Mouse (Mus musculus): ENCODE results near the gene Sdsl. TPM values are rescaled to one million over a fixed set of nuclear protein-coding genes. Genes with fewer than 3 reads are reported as not detected.

The Sdsl gene
- total RNA-seq, 2 experiments from 2014 or later: 0.40 to 0.55 TPM

DNA sequence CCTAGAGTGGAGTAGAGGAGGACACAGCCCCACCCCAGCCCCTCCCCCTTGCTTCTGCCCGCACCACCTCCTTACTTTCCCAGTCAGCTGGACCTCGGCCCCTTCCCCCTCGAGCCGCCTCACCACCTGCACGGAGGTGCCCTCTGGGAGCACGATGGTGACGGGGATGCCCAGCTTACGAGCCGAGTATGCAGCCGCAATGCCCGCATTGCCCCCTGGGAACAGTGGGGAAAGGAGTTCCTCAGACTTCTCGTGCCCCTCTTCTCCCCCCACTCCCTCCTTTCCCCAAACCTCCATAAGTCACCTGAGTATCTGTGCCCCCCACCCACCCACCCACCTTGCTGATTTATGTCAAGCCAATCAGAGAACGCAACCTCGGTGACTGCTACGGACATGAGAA lies 10.7 kb downstream of the Sdsl start:
- intact Hi-C loops (cut with DNase I; ENCODE audit: low total_unique reads): no loop called here
- DNase-seq: no peak

DNA sequence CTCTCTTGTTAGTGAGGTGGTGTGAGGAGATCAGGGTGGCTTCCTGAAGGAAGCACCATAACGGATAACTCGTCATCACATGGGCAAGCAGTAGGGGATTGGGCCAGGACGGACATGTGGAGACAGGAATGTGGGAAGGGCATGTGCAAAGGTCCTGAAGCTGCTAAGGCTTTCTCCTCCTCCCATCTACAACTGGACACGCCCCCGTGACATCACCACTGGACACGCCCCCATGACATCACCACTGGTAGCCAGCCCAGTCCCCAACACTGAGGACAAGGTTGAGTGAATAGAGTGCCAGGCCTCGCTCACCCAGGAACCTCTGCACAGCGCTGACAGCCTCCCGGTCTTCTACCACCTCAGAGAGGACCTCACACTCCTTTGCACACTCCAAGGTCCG lies 13.5 kb downstream of the Sdsl start:
- intact Hi-C loops (cut with DNase I; ENCODE audit: low total_unique reads): no loop called here
- DNase-seq: no peak

DNA sequence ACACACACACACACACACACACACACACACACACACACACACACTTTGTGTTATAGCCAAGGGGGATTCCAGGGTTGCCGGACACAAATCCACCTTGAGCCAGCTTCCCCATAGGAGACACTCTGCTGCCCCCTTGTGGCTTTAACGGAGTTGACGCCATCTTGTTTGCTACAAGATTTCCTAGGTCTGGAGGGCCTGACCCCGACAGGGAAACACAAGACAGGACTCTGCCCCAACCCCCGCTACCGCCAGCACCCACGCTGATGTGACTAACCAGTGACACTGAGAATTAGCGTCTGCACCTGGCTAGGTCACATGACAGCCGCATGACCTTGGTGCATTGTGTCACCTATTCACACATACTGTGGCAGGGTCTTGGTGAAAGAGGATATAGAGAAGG lies 15.0 kb downstream of the Sdsl start:
- intact Hi-C loops (cut with DNase I; ENCODE audit: low total_unique reads): no loop called here
- peak; percentile 41 for DNase-seq

DNA sequence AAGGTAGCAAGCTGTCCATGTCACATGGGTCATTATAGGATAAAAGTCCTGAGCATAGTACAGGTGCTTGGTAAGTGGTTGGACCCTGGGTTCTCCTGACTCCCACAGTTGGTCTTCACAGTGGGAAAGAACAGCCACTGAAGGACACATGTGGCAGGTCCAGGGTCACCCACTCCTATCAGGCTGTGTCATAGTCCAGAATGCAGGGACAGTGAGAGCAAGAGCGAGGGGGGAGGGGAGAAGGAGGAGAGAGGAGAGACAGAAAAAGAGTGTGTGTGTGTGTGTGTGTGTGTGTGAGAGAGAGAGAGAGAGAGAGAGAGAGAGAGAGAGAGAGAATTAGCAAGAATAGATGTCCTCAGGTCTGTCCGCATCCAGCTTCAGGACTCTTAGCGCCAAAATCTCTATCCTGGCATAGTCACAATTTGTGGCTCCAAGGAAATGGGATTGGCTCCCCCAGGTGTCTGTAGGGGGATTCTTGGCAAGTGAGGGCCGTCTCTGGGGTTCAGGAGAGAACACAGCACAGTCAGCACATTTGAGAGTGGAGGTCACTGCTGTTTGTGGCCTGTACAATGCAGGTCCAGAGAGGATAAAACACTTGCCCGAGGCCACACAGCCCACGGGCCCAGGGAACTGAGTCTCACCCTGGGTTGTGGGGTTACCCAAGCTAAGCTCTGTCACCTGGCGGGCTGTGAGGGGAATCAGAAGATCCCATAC lies 15.6 kb downstream of the Sdsl start:
- intact Hi-C loops (cut with DNase I; ENCODE audit: low total_unique reads): no loop called here
- no peak for DNase-seq

DNA sequence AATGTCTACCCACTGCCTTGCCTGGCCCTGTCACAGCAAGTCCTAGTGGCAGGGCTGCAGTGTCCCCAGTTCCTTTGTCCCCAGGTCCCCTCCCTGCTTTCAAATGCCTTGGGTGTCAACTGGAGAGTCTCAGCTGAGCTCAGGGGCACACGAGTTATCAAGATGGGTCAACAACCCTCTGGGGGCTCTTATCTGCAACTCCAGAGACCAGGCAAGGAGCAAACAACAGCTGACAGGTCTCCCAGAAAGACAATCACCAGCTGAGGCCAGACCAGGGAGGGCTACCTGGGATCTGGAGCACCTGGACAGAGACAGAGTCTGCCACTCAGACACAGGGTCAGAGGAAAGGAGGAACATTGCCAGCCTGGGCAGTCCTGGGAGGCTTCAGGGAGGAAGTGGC lies 16.4 kb downstream of the Sdsl start:
- intact Hi-C loops (cut with DNase I; ENCODE audit: low total_unique reads): no loop called here

DNA sequence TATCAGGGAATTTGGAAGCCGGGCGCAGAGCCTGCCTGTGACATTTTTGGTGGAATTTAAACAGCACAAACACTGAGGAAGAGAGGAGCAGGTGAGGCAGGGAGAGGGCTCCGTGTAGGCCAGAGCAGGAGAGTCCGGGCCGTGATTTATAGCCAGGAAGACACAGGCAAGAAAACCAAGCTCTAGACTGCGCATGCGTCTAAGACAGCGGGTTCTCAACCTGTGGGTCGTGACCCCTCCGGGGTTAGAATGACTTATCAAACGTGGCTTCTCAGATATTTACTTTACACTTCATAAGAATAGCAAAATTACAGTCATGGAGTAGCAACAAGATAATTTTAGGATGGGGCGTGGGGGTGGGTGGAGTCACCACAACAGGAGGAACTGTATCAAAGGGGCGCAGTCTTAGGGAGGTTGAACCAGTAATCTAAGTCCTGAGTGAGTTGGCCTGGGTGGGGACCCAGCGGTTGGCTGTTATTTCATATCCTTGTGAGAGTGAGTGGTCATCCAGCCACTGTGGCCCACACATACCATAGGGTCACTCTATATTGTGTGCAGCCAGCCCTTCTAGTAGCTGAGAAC lies 17.8 kb downstream of the Sdsl start:
- no peak for DNase-seq
- intact Hi-C loops (cut with DNase I; ENCODE audit: low total_unique reads): no loop called here

More for the DNA sequence above, 16.4 kb downstream of the Sdsl start:
- DNase-seq: no peak

DNA sequence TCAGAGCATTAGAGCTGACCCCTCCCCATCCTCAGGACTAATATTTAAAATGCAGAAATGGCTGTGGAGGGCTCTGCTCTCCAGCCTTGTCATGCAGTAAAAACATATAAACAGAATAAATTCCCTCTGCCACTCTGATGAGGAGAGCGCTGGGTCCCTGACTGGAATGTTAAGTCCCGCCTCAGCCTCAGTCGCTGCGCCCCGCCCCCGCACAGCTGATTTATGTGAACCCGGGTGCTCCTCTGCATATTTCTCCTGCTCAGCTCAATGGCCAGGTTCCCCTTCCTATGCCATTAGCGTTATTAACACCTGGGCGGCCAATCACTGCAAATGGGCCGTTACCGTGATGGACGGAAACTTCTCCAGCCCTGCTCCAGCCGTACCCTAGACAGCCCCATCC lies 25.3 kb downstream of the Sdsl start:
- intact Hi-C loops (cut with DNase I; ENCODE audit: low total_unique reads): loop anchor here (10.0 kb wide), 1 partner anchor 303 kb away; no protein-coding TSS in a partner anchor
- no peak for DNase-seq

DNA sequence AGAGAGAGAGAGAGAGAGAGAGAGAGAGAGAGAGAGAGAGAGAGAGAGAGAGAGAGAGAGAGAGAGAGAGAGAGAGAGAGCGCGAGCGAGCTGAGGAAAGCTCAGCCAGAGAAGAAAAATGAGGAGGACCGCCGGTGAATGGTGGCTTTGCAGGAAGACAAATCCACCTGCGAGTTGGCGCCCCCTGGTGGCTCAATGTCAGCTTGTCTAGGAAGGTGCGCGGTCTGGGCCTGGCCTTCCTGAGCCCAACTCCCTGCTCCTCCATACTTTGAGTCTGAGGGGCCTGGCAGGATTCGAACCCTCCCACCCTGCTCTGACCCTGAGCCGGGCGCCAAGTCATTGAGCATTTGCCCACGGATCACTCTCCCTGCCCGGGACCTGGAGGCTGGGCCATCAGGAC lies 31.9 kb downstream of the Sdsl start:
- peak; percentile 88 for DNase-seq
- intact Hi-C loops (cut with DNase I; ENCODE audit: low total_unique reads): loop anchor here (10.0 kb wide), 1 partner anchor 296 kb away; no protein-coding TSS in a partner anchor

DNA sequence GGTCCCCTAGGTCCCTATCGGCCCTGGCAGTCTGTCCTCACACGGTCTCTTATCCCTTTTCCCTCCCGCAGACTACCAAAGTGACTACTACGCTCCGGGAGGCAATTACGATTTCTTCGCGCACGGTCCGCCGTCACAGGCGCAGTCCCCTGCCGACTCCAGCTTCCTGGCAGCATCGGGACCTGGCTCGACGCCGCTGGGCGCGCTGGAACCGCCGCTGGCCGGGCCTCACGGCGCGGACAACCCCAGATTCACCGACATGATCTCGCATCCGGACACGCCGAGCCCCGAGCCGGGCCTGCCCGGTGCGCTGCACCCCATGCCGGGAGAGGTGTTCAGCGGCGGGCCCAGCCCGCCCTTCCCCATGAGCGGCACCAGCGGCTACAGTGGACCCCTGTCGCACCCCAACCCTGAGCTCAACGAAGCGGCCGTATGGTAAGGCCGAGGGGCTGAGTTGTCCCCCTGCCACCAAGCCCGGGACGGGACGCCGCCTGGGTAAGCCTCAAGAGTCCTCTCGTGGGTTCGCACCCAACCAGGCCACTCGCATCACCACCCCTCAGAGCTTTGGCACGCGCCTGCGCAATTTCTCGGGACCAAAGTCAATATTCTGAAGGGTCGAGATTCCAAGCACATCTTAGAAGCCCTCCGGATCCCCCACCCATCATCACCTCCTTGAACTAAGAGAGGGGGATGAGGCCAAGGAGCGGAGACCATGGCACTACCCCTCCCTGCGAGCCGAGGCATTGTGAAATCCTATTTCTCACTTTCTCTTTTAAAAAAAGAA lies 32.5 kb downstream of the Sdsl start:
- intact Hi-C loops (cut with DNase I; ENCODE audit: low total_unique reads): loop anchor here (10.0 kb wide), 1 partner anchor 295 kb away; no protein-coding TSS in a partner anchor
- DNase-seq: no peak

DNA sequence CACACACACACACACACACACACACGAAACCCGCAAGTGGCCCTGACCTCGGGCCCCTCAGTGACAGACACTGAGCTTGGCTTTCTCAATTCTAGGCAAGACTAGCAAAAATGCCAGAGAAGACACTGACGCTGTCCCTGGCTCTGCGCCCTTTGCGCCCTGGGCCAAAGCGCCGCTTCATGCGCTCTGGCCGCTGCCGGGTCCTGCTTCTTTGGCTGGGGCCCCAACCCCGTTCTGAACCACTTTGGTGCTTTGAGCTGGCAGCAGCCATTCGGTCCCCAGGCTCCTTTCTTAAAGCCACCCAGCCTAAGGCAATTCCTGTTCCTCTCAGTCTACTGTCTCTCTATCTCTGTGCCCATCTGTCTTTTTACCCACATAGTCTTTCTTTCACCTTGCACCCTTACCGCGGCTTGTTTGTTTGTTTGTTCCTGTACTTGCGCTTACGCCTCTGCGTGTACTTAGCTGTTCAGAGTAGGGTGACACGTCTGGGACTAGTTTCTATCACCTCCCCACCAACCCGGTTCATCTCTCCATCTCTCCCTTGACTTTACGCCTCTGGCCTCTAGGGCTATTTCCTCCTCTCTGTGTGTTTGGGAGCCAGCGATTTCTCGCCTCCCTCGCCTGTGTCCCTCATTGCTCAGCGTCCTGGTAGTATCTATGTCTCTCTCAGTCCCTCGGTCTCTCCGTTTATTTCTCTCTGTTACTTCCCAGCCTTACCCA lies 33.5 kb downstream of the Sdsl start:
- DNase-seq: no peak
- intact Hi-C loops (cut with DNase I; ENCODE audit: low total_unique reads): no loop called here

DNA sequence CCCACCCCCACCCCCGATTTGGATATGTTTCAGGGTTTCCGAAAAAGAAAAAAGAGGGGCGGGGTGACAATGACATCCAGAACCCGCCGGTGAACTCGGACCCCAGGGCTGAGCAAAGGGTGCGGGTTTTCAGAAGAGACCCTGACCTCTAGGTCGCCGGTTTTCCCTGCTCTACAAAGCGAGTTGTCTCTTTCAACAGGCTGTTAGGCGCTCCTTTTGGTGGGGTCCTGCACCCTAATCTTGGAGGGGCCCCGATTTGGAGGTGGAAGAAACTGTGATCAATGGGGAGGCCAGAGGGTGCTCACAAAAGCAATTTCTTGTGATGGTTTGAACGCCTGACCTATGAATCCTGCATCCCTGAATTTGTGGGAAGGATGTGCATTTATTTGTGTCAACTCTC lies 34.1 kb downstream of the Sdsl start:
- intact Hi-C loops (cut with DNase I; ENCODE audit: low total_unique reads): no loop called here
- no peak for DNase-seq

DNA sequence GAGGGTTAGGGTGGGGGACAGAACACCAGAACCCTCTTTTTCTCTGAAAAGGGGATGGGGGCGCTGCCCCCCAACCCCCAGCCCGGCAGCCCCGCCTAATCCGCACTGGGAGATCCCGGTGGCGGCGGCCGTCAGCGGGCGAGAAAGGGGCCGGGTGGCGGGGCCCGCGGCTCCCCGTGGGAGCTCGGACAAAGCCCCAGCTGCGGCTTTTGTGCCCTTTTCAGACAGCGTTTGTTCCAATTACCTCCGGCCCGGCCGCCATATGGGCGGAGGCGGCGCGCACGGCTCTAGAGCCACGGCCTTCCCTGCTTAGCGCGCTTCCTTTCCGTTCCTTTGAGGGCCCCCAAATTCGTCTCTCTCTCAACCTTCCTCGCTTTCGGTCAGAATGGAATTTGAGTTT lies 34.6 kb downstream of the Sdsl start:
- intact Hi-C loops (cut with DNase I; ENCODE audit: low total_unique reads): no loop called here
- DNase-seq: no peak

DNA sequence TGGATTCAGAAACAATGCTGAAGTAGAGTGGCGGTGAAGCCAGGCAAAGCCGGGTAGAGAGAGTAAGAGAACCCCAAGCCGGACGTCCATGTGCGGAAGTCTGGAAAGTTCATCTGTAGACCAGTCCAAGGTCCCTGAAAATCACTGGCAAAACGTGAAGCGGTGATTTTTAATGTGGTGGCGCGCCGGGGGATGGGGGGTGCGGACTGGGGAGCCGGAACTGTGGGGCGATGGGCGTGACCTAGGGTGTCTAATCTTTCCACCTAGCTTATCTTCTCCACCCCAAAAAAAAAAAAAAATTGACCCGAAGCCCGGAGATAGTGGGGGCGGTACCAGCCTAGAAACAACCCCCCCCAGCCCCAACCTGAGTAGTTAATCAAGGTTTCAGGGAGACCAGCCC lies 35.1 kb downstream of the Sdsl start:
- no peak for DNase-seq
- intact Hi-C loops (cut with DNase I; ENCODE audit: low total_unique reads): no loop called here

DNA sequence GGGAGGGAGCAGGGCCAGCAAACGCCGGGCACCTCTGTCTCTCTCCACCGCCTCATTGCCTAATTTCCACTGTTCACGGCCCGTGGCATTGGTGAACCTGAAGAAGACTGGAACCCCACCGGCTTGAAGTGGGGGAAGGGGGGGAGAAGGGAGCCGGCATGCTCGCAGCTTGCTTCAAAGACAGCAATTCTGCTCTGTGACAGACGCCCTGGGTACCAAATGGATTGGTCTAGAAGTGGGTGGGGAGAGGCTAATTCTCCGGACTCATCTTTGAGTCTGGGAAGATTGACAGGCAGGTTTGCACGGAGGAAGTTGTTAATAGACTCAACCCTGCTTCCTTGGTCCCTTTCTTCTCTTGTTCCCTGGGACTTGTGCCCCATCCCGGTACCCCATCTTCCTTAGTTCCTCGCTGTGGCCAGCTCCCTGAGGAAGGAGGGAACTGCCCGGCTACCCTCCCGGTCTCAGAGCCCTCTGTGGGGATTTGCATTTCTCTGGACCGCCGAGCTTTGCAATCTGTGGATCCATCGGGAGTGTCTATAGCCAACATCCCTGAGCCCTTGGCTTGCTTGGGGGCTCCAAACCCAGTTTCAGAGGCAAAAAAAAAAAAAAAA lies 35.6 kb downstream of the Sdsl start:
- intact Hi-C loops (cut with DNase I; ENCODE audit: low total_unique reads): no loop called here
- no peak for DNase-seq

DNA sequence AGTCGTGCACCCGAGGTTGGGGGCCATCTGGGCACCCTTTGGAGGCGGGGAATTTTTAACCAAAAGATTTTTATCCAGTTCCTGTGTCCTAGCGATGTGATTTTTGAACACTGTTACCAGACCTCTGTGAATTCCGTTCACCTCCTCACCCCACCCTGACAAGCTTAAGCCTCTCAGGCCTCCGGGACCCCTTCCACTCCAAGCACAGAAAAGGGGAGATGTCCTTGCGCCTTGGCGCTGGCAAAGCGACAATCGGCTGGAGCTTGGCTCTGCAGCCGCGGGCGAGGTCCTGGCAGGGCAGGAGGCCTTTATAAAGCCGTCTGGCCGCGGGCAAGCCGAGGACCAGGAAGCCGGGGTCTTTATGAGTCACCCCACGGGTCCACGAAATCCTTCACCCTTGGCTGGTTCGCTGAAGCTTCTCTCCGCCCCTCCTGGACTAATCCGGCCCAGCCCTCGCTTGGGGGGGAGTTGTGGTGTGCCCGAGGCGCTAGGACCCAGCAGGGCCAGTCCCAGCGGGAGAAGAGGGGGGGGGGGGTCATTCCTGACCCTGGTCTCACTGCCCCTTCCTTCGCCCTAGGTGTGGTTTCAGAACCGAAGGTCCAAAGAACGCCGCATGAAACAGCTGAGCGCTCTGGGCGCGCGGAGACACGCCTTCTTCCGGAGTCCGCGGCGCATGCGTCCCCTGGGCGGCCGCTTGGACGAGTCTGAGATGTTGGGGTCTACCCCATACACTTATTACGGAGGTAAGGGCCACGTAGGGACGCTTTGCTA lies 36.7 kb downstream of the Sdsl start:
- intact Hi-C loops (cut with DNase I; ENCODE audit: low total_unique reads): no loop called here
- DNase-seq: no peak

DNA sequence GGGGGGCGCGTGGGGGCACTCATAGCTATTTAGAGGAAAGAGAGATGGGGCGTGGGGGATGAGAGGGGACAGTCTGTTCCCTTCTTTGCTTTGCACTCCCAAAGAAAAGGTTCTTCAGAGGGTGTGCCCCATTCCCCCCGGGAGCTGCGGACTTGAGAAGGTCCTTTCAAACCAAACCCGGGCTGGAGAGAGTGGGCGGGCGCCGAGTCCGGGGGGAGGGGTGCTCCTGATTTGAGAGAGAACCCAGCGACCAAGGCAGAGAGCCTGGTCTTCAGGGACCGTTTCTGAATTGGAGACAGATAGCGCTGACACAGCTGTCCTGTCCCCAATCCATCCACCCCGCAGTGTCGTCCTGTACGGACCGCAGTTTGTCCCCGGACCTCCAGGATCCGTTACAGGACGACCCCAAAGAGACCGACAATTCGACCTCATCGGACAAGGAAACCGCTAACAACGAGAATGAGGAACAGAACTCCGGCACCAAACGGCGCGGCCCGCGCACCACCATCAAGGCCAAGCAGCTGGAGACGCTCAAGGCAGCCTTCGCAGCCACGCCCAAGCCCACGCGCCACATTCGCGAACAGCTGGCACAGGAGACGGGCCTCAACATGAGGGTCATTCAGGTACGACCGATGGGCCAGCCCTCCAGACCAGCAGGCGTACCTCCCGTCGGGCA lies 37.5 kb downstream of the Sdsl start:
- intact Hi-C loops (cut with DNase I; ENCODE audit: low total_unique reads): no loop called here
- no peak for DNase-seq

DNA sequence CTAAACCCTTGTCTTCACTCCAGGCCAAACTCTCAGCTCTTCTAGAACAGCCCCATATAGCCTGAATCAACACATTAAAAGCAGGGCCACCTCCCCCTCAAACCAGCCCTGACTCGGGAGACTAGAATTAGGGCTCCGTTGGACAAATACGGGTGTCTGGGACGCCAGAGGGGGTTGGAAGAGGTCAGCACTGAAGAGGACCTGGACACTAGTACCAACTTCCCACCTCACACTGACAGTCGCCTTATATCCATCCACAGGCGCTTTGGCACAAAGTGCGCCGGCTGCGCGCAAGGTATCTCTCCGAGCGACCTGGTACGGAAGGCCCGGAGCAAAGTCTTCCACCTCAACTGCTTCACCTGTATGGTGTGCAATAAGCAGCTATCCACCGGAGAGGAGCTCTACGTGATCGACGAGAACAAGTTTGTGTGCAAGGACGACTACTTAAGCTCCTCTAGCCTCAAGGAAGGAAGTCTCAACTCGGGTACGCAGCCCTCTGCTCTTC lies 38.3 kb downstream of the Sdsl start:
- no peak for DNase-seq
- intact Hi-C loops (cut with DNase I; ENCODE audit: low total_unique reads): no loop called here

DNA sequence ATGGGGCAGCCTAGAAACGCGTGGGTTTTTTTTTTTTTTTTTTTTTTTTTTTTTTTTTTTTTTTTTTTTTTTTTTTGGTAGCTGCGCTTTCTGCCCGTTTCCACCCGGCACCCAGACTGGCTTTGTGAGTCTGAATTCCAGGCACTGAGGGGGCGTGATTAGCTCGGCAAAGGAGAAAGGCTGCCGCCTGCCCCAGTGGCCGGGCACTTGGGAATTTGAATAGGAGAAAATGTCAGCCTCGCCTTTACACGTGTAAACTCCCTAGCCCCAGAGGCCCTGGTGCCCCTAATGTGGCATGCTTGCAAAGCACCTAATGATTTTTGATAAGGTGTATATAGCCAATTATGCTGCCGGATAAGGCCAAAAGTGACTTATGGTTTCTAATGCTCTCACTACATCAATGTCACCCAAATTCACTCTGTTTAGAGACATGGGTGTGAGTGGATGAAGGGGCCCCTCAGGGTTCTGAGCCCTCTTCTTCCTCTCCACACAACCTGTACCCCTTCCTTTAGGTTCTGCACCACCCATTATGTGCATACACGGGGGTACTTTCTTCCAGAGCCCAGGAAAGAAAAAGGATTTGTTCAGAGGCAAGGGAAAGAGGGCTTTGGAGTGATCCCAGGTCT lies 39.4 kb downstream of the Sdsl start:
- DNase-seq: no peak
- intact Hi-C loops (cut with DNase I; ENCODE audit: low total_unique reads): no loop called here
